ENCODE assay signal across 27 mouse cellular contexts in genomic region chr3:31440282-31440681, GRCm38 (mm10).
"Had no signal": no experiment of that assay in that cellular context is flagged by ENCODE, and none has a peak within 500 bp of the region (broad histone marks: within the 10 kb centered on the region; RNA-seq: fewer than 3 reads in every experiment).

No protein-coding gene starts in this region.

- H3K4me1 ChIP-seq: embryonic facial prominence, embryonic 10.5 days; embryonic facial prominence, embryonic 13.5 days; embryonic facial prominence, embryonic 15.5 days; forebrain, embryonic 10.5 days; forebrain, embryonic 12.5 days; forebrain, embryonic 13.5 days; forebrain, embryonic 15.5 days had no signal

- H3K27me3 ChIP-seq: embryonic facial prominence, embryonic 12.5 days; embryonic facial prominence, embryonic 13.5 days; embryonic facial prominence, embryonic 15.5 days; forebrain, embryonic 12.5 days; forebrain, embryonic 13.5 days; forebrain, embryonic 15.5 days had no signal

- ATAC-seq: forebrain, embryonic 13.5 days; forebrain, embryonic 14.5 days; forebrain, embryonic 15.5 days; forebrain, embryonic 16.5 days; forebrain, postnatal 0 days had no signal

- DNase-seq: cerebellum, adult 9-10 months; cerebellum, adult 9-11 months; cerebellum, postnatal 10 days; cerebellum, postnatal 14 days; cerebellum, postnatal 25 days; cerebellum, postnatal 36 days; embryo, embryonic 11 days; forebrain, postnatal 0 days; gastrocnemius, adult 2 months; gastrocnemius, postnatal 10 days; gastrocnemius, postnatal 14 days; gastrocnemius, postnatal 25 days; gastrocnemius, postnatal 36 days; heart, adult 11 months; heart, adult 18-20 months; heart, adult 2 months had no signal

- H3K36me3 ChIP-seq: embryonic facial prominence, embryonic 10.5 days; embryonic facial prominence, embryonic 12.5 days; embryonic facial prominence, embryonic 13.5 days; embryonic facial prominence, embryonic 15.5 days; forebrain, embryonic 10.5 days; forebrain, embryonic 12.5 days; forebrain, embryonic 15.5 days had no signal

- H3K27ac ChIP-seq: embryonic facial prominence, embryonic 10.5 days; embryonic facial prominence, embryonic 12.5 days; embryonic facial prominence, embryonic 13.5 days; embryonic facial prominence, embryonic 15.5 days; forebrain, embryonic 10.5 days; forebrain, embryonic 12.5 days; forebrain, embryonic 13.5 days; forebrain, embryonic 15.5 days; gastrocnemius, adult 2 months; heart, adult 2 months had no signal

- H3K9me3 ChIP-seq: embryonic facial prominence, embryonic 10.5 days; embryonic facial prominence, embryonic 12.5 days; embryonic facial prominence, embryonic 13.5 days; embryonic facial prominence, embryonic 15.5 days; forebrain, embryonic 10.5 days; forebrain, embryonic 12.5 days; forebrain, embryonic 13.5 days; forebrain, embryonic 15.5 days had no signal

- H3K4me3 ChIP-seq: embryonic facial prominence, embryonic 10.5 days; embryonic facial prominence, embryonic 12.5 days; embryonic facial prominence, embryonic 13.5 days; embryonic facial prominence, embryonic 15.5 days; erythroblast, embryonic 14.5 days; forebrain, embryonic 10.5 days; forebrain, embryonic 12.5 days; forebrain, embryonic 13.5 days; forebrain, embryonic 15.5 days; gastrocnemius, adult 2 months; heart, adult 2 months had no signal
